Mouse (Mus musculus): ENCODE data around the gene Crcp.

DNA sequence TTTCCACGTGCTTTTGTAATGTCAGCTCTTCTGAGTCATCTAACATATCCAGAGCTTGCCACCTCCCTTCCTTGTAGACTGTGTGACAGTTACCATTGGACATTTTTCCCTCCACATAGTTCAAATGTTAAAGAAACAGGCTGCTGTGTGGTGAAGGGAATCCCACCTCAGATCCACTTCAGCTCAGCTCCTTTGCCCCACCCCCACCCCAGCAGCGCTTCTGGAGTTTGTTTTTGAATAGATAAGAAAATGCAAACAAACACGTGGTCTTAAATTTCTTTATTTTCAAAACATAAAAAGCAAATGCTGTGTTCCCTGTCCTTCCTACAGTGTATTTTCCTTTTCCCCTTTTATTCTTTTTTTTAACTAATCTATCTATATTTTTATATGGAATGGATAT, 48.9 kb upstream of the Crcp start:
- no peak for TF ChIP-seq CTCF (IDR thresholded peaks at IDR 0.05)
- TF ChIP-seq EP300 (IDR thresholded peaks at IDR 0.05), result no peak
